Mouse (Mus musculus): ENCODE measurements around the gene Inmt.

Inmt gene

GRCm38 (mm10) chr6:55169818-55170217 is 5.0 kb downstream of the Inmt start:
- in situ Hi-C loops (cut with MseI, MboI), result loop anchor here (10.0 kb wide), 1 partner anchor 155 kb away; no protein-coding TSS in a partner anchor

GRCm38 (mm10) chr6:55166777-55167463 is 7.9 kb downstream of the Inmt start:
- in situ Hi-C loops (cut with MseI, MboI), result loop anchor here (10.0 kb wide), 1 partner anchor 152 kb away; no protein-coding TSS in a partner anchor

- in situ Hi-C loops (cut with MseI, MboI), result loop anchor here (10.0 kb wide), 1 partner anchor 148 kb away; no protein-coding TSS in a partner anchor
Observed at GRCm38 (mm10) chr6:55163046-55163584, 11.7 kb downstream of the Inmt start.

- in situ Hi-C loops (cut with MseI, MboI), result loop anchor here (10.0 kb wide), 1 partner anchor 147 kb away; no protein-coding TSS in a partner anchor
Observed at GRCm38 (mm10) chr6:55161311-55161761, 13.5 kb downstream of the Inmt start.

GRCm38 (mm10) chr6:55159256-55159655 is 15.6 kb downstream of the Inmt start:
- in situ Hi-C loops (cut with MseI, MboI), result no loop called here

- in situ Hi-C loops (cut with MseI, MboI), result no loop called here
Observed at GRCm38 (mm10) chr6:55152226-55152625, 22.6 kb downstream of the Inmt start.

GRCm38 (mm10) chr6:55146138-55146537 is 28.7 kb downstream of the Inmt start:
- in situ Hi-C loops (cut with MseI, MboI), result no loop called here

GRCm38 (mm10) chr6:55145285-55145684 is 29.6 kb downstream of the Inmt start:
- in situ Hi-C loops (cut with MseI, MboI), result no loop called here

GRCm38 (mm10) chr6:55138343-55138742 is 36.5 kb downstream of the Inmt start:
- in situ Hi-C loops (cut with MseI, MboI), result no loop called here

GRCm38 (mm10) chr6:55133425-55133824 is 41.4 kb downstream of the Inmt start:
- in situ Hi-C loops (cut with MseI, MboI), result no loop called here

GRCm38 (mm10) chr6:55132794-55133193 is 42.0 kb downstream of the Inmt start, which contains the start of gene Crhr2:
Gene Crhr2 (minus strand): TSS chr6:55133016.
- in situ Hi-C loops (cut with MseI, MboI), result no loop called here

GRCm38 (mm10) chr6:55131301-55131700 is 43.5 kb downstream of the Inmt start:
- in situ Hi-C loops (cut with MseI, MboI), result no loop called here

GRCm38 (mm10) chr6:55130631-55131030 is 44.2 kb downstream of the Inmt start:
- in situ Hi-C loops (cut with MseI, MboI), result no loop called here

GRCm38 (mm10) chr6:55128391-55128790 is 46.5 kb downstream of the Inmt start:
- in situ Hi-C loops (cut with MseI, MboI), result no loop called here

- in situ Hi-C loops (cut with MseI, MboI), result no loop called here
Observed at GRCm38 (mm10) chr6:55126576-55126975, 48.3 kb downstream of the Inmt start.

GRCm38 (mm10) chr6:55123056-55123455 is 51.8 kb downstream of the Inmt start:
- in situ Hi-C loops (cut with MseI, MboI), result no loop called here
